Mouse (Mus musculus) ES-E14 (cell line): ENCODE measurements around the gene Usp7. TPM values are rescaled to one million over a fixed set of nuclear protein-coding genes. Genes with fewer than 3 reads are reported as not detected.
A peak's percentile ranks its signal among the peaks of the same experiment; 100 is the strongest.

Experiments used
- DNase-seq: peaks from one replicate; pipeline ENCODE4 v3.0.0-alpha.2; 2013; ENCODE audit warnings: low read depth, low spot score
- H3K27ac ChIP-seq: 2 replicates; pipeline ENCODE4 v1.5.1; 2012; ENCODE audit warnings: low read depth, mild to moderate bottlenecking, low read length, moderate library complexity, mixed read lengths; ENCODE audit not compliant: poor library complexity, insufficient read depth, severe bottlenecking
- H3K36me3 ChIP-seq: 2 replicates; pipeline ENCODE4 v1.6.1; 2012; ENCODE audit warnings: mild to moderate bottlenecking, low read length, moderate library complexity, mixed read lengths; ENCODE audit not compliant: control insufficient read depth, poor library complexity, insufficient read depth, severe bottlenecking
- H3K4me1 ChIP-seq, 2 experiments: fragments of 150-350 bp in 1 of 2; sonication (generic) in 1 of 2; 2 replicates each; pipeline ENCODE4 v1.6.1; 2012; ENCODE audit warnings: low read length in 2 of 2, mild to moderate bottlenecking in 1 of 2, mixed read lengths in 1 of 2; ENCODE audit not compliant: control insufficient read depth in 2 of 2, insufficient read depth in 2 of 2, poor library complexity in 1 of 2
- H3K4me3 ChIP-seq, 2 experiments: fragments of 150-350 bp in 1 of 2; sonication (generic) in 1 of 2; 2 replicates each; pipeline ENCODE4 v1.5.1; 2012; ENCODE audit warnings: low read length in 2 of 2, low read depth in 1 of 2, mild to moderate bottlenecking in 1 of 2, mixed read lengths in 1 of 2; ENCODE audit not compliant: insufficient read depth in 1 of 2, poor library complexity in 1 of 2, severe bottlenecking in 1 of 2
- H3K9ac ChIP-seq: 2 replicates; pipeline ENCODE4 v1.6.1; 2012; ENCODE audit warnings: low read depth, mild to moderate bottlenecking, low read length, mixed read lengths; ENCODE audit not compliant: poor library complexity, insufficient read depth, severe bottlenecking
- H3K9me3 ChIP-seq: fragments of 150-350 bp; sonication (generic); 2 replicates; pipeline ENCODE4 v1.6.1; 2012; ENCODE audit warnings: low read depth, mild to moderate bottlenecking, low read length; ENCODE audit not compliant: control insufficient read depth, insufficient read depth
- CHD2 ChIP-seq: IDR thresholded peaks from 2 replicates; pipeline ENCODE4 v1.6.1; 2014; ENCODE audit warnings: mild to moderate bottlenecking, low read depth, low read length, inconsistent platforms
- HCFC1 ChIP-seq: IDR thresholded peaks from 2 replicates; pipeline ENCODE4 v1.6.1; 2012; ENCODE audit warnings: low read length, inconsistent platforms, borderline replicate concordance; ENCODE audit not compliant: insufficient read depth
- MAFK ChIP-seq: IDR thresholded peaks from 2 replicates; pipeline ENCODE4 v1.6.1; 2014; ENCODE audit warnings: mild to moderate bottlenecking, low read depth, low read length, inconsistent platforms; ENCODE audit not compliant: insufficient read depth
- ZC3H11A ChIP-seq: IDR thresholded peaks from 2 replicates; pipeline ENCODE4 v1.6.1; 2012; ENCODE audit warnings: low read depth, mild to moderate bottlenecking, inconsistent platforms, low read length, borderline replicate concordance
- ZNF384 ChIP-seq: IDR thresholded peaks from 2 replicates; pipeline ENCODE4 v1.6.1; 2012; ENCODE audit warnings: low read depth, low read length, inconsistent platforms
- in situ Hi-C, 2 experiments: fragments of 600-800 bp; cut with MboI; formaldehyde crosslinking; loops; one replicate each; pipeline ENCODE4 v1.15.1; 2025; ENCODE audit warnings: low sequenced_read_pairs in 2 of 2, inconsistent platforms in 1 of 2; ENCODE audit not compliant: unreplicated experiment in 2 of 2
- total RNA-seq: library from RNA; depleted of rRNA; stranded (reverse); fragments of 300-350 nt; gene quantifications from 2 replicates; pipeline ENCODE4 v1.2.3, GENCODE M21; 2012

Usp7 gene
- total RNA-seq, 1 experiment: 242 TPM

DNA sequence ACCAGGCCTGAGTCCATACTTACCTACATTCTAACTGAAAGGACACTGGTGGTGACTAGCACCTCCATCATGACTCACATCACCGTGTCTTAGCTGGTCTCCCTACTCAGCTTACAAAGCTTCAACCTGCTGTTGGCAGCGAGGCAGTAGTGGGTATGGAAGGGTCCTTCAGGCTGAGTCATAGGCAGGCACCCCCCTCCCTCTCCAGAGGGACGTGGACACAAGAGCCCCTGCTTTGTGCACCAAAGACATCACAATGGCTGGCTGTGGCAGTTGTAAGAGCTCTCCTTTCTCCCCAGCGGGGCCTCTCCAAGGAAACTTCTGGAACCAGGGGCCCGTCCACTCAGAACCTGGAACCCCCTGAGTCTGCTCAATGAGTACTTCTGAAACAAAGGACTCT is 111.6 kb downstream of the Usp7 start, which contains the start of gene Gm5767:
Gene Gm5767 (plus strand): TSS at position 301 of the 400 bp plus-strand sequence.
- DNase-seq: no peak

DNA sequence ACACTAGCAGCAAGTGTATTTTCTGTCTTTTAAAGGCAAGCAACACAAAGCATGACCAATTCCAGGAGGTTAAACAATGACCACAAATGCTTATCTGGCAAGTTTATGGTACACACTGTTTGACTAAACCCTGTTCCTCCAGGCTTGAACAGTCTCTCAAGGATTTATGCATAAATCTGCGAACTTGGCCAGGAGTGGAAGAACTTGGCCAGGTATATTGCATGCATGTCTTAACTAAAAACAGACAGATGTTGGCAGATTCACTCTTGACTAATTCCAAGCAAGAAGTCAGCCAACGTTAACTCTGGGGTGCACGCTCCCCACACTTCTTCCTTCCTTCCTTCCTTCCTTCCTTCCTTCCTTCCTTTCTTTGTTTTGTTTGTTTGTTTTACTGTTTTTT is 112.3 kb downstream of the Usp7 start:
- Histone ChIP-seq H3K27ac (no peak overlapping the region), H3K4me3 (no peak overlapping the region), H3K9ac (no peak overlapping the region), H3K4me1 (no peaks in the 10 kb centered on the region), H3K36me3 (peaks cover 12% of the 10 kb centered on the region; the same call in 1 of the 2 replicates), H3K9me3 (no peaks in the 10 kb centered on the region)
- TF ChIP-seq ZNF384: no peak
- TF ChIP-seq ZC3H11A: no peak
- in situ Hi-C loops: loop anchor here (5.0 to 10.0 kb wide), 3 partner anchors 185 to 267 kb away; no protein-coding TSS in a partner anchor
- no peak for DNase-seq

More for the DNA sequence above, 111.6 kb downstream of the Usp7 start, which contains the start of gene Gm5767:
- peaks cover 0 to 2% of the 10 kb centered on the region in 2 experiments; a peak in 1 of 4 replicates for H3K4me1 ChIP-seq
- no peak within 1 kb of the TSS for H3K9ac ChIP-seq
- H3K4me3 ChIP-seq: no peak within 1 kb of the TSS
- H3K36me3 ChIP-seq: peaks cover 12% of the 10 kb centered on the region; the same call in 1 of the 2 replicates
- in situ Hi-C loops: no loop called here
- no peaks in the 10 kb centered on the region for H3K9me3 ChIP-seq
- TF ChIP-seq ZNF384: no peak
- TF ChIP-seq HCFC1: no peak
- TF ChIP-seq CHD2: no peak
- TF ChIP-seq ZC3H11A: no peak
- no peak for TF ChIP-seq MAFK
- no peak within 1 kb of the TSS for H3K27ac ChIP-seq

GRCm38 (mm10) chr16:8678676-8679075 is 113.4 kb downstream of the Usp7 start:
- Histone ChIP-seq H3K27ac (no peak overlapping the region), H3K9ac (no peak overlapping the region)
- in situ Hi-C loops: loop anchor here (5.0 to 10.0 kb wide), 3 partner anchors 184 to 266 kb away; no protein-coding TSS in a partner anchor

GRCm38 (mm10) chr16:8678035-8678434 is 114.1 kb downstream of the Usp7 start:
- Histone ChIP-seq H3K9me3 (no peaks in the 10 kb centered on the region), H3K4me3 (no peak overlapping the region), H3K36me3 (0 out of 2 replicates have a peak, but pooled peaks cover 3% of the 10 kb centered on the region), H3K27ac (no peak overlapping the region), H3K4me1 (no peaks in the 10 kb centered on the region), H3K9ac (no peak overlapping the region)
- TF ChIP-seq HCFC1 (no peak), MAFK (no peak), CHD2 (no peak), ZC3H11A (no peak), ZNF384 (no peak)
- DNase-seq: no peak
- in situ Hi-C loops: loop anchor here (5.0 to 10.0 kb wide), 3 partner anchors 183 to 266 kb away; no protein-coding TSS in a partner anchor

More at GRCm38 (mm10) chr16:8678676-8679075, 113.4 kb downstream of the Usp7 start:
- no peaks in the 10 kb centered on the region for H3K4me1 ChIP-seq
- TF ChIP-seq ZC3H11A (no peak), CHD2 (no peak), MAFK (no peak), ZNF384 (no peak), HCFC1 (no peak)
- H3K9me3 ChIP-seq: no peaks in the 10 kb centered on the region
- no peak for DNase-seq
- no peak overlapping the region for H3K4me3 ChIP-seq
- peaks cover 7% of the 10 kb centered on the region; the same call in 1 of the 2 replicates for H3K36me3 ChIP-seq

DNA sequence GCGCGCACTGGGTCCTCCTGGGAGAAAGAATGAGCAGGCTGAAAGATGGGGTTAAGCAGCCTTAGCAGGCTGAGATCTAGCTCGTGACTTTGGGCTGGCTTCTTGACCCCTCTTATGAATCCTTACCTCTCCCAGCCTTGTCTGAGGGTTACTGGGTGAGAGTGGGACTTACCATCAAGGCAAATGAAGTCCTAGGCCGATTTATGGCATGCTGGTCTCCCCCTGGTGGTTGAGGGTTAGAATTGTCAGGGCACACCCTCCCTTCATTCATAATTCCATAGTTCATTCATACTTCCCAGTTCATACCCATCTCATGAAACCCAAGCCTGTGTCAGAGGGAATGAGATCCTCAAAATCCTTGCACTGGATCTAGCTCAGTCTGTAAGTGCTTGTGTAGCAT is 115.3 kb downstream of the Usp7 start:
- DNase-seq: no peak
- Histone ChIP-seq H3K9ac (no peak overlapping the region), H3K4me3 (no peak overlapping the region), H3K27ac (no peak overlapping the region), H3K9me3 (no peaks in the 10 kb centered on the region), H3K4me1 (no peaks in the 10 kb centered on the region), H3K36me3 (no peaks in the 10 kb centered on the region)
- in situ Hi-C loops: loop anchor here (5.0 to 10.0 kb wide), 3 partner anchors 182 to 264 kb away; no protein-coding TSS in a partner anchor
- TF ChIP-seq CHD2: no peak
- TF ChIP-seq ZC3H11A: 0 out of 2 replicates have a peak, but pooled peaks have one; percentile 47
- TF ChIP-seq ZNF384: no peak
- TF ChIP-seq HCFC1: no peak
